Mouse (Mus musculus) CH12.LX (cell line): ENCODE results near the gene Atn1. TPM values are rescaled to one million over a fixed set of nuclear protein-coding genes. Genes with fewer than 3 reads are reported as not detected.
A peak's percentile ranks its signal among the peaks of the same experiment; 100 is the strongest.
"Not testable (repeated sequence)": the region's sequence is repeated elsewhere in the genome, so short reads cannot be mapped to it uniquely, and the experiment has no call there.

Experiments used
- DNase-seq: peaks from one replicate; pipeline ENCODE4 v3.0.0-alpha.2; 2013; ENCODE audit errors: extremely low read depth
- H3K27ac ChIP-seq: 2 replicates; pipeline ENCODE4 v1.5.1; 2012; ENCODE audit warnings: low read depth, mild to moderate bottlenecking, control low read depth, moderate library complexity; ENCODE audit not compliant: insufficient read depth
- H3K27me3 ChIP-seq: replicated peaks from 2 replicates; pipeline ENCODE3; 2012; ENCODE audit warnings: inconsistent platforms
- H3K36me3 ChIP-seq, 2 experiments: replicated peaks in 1 of 2; 2 replicates each; pipeline versions ENCODE3 to v1.6.1; 2012; ENCODE audit warnings: inconsistent platforms in 1 of 2, low read length in 1 of 2, mild to moderate bottlenecking in 1 of 2, mixed read lengths in 1 of 2, moderate library complexity in 1 of 2; ENCODE audit not compliant: control insufficient read depth in 1 of 2, insufficient read depth in 1 of 2
- H3K4me1 ChIP-seq, 2 experiments: 2 replicates each; pipeline ENCODE4 v1.6.1; 2012; ENCODE audit warnings: inconsistent platforms in 1 of 2, moderate library complexity in 1 of 2; ENCODE audit not compliant: insufficient read depth in 2 of 2, control insufficient read depth in 1 of 2
- H3K4me2 ChIP-seq: 2 replicates; pipeline ENCODE4 v1.6.1; 2012; ENCODE audit warnings: low read depth, mild to moderate bottlenecking, control low read depth; ENCODE audit not compliant: poor library complexity, insufficient read depth, severe bottlenecking
- H3K4me3 ChIP-seq, 3 experiments: fragments of 150-350 bp in 1 of 3; sonication (generic) in 1 of 3; replicated peaks in 1 of 3; 2 replicates each; pipeline versions ENCODE3 to v1.5.1; 2011 to 2012; ENCODE audit warnings: low read depth in 2 of 3, low read length in 2 of 3, mild to moderate bottlenecking in 2 of 3, moderate library complexity in 2 of 3, control low read depth in 1 of 3, improper control_type of control experiment in 1 of 3, inconsistent platforms in 1 of 3, mixed read lengths in 1 of 3; ENCODE audit not compliant: poor library complexity in 1 of 3
- H3K79me2 ChIP-seq: replicated peaks from 2 replicates; pipeline ENCODE4 v1.6.1; 2012; ENCODE audit warnings: mild to moderate bottlenecking, moderate library complexity; ENCODE audit not compliant: control insufficient read depth, poor library complexity, insufficient read depth, severe bottlenecking; ENCODE audit errors: extremely low read depth
- H3K9ac ChIP-seq: 2 replicates; pipeline ENCODE4 v1.6.1; 2012; ENCODE audit warnings: low read depth, mild to moderate bottlenecking, control low read depth, moderate library complexity; ENCODE audit not compliant: insufficient read depth
- H3K9me3 ChIP-seq: replicated peaks from 2 replicates; pipeline ENCODE3; 2012; ENCODE audit warnings: low read length, inconsistent platforms, mixed read lengths
- BHLHE40 ChIP-seq: IDR thresholded peaks from 2 replicates; pipeline ENCODE4 v1.6.1; 2011; ENCODE audit warnings: mild to moderate bottlenecking, low read depth, low read length, improper control_type of control experiment
- ELF1 ChIP-seq: IDR thresholded peaks from 2 replicates; pipeline ENCODE4 v1.6.1; 2014; ENCODE audit warnings: low read depth, mild to moderate bottlenecking, inconsistent platforms, low read length, improper control_type of control experiment
- EP300 ChIP-seq: IDR thresholded peaks from 2 replicates; pipeline ENCODE4 v1.6.1; 2011; ENCODE audit warnings: low read length, improper control_type of control experiment
- ETS1 ChIP-seq: conservative IDR thresholded peaks from 2 replicates; pipeline ENCODE4 v1.6.1; 2012; ENCODE audit warnings: low read depth, mild to moderate bottlenecking, inconsistent platforms, low read length, improper control_type of control experiment, moderate library complexity
- JUN ChIP-seq: IDR thresholded peaks from 2 replicates; pipeline ENCODE4 v1.6.1; 2011; ENCODE audit warnings: low read depth, mild to moderate bottlenecking, low read length, improper control_type of control experiment, moderate library complexity; ENCODE audit not compliant: insufficient read depth
- JUND ChIP-seq: conservative IDR thresholded peaks from 2 replicates; pipeline ENCODE4 v1.6.1; 2011; ENCODE audit warnings: low read depth, low read length, improper control_type of control experiment
- KAT2A ChIP-seq: IDR thresholded peaks from 2 replicates; pipeline ENCODE4 v1.6.1; 2012; ENCODE audit warnings: low read length, improper control_type of control experiment, inconsistent platforms; ENCODE audit not compliant: insufficient replicate concordance
- MAFK ChIP-seq: IDR thresholded peaks from 2 replicates; pipeline ENCODE4 v1.6.1; 2011; ENCODE audit warnings: low read length, improper control_type of control experiment; ENCODE audit not compliant: insufficient replicate concordance
- MAZ ChIP-seq: IDR thresholded peaks from 2 replicates; pipeline ENCODE4 v1.6.1; 2012; ENCODE audit warnings: low read depth, mild to moderate bottlenecking, inconsistent platforms, low read length, improper control_type of control experiment, moderate library complexity
- MEF2A ChIP-seq: IDR thresholded peaks from 2 replicates; pipeline ENCODE4 v1.6.1; 2014; ENCODE audit warnings: low read depth, mild to moderate bottlenecking, inconsistent platforms, low read length, improper control_type of control experiment, borderline replicate concordance
- MXI1 ChIP-seq: IDR thresholded peaks from 2 replicates; pipeline ENCODE4 v1.6.1; 2011; ENCODE audit warnings: mild to moderate bottlenecking, low read depth, low read length, improper control_type of control experiment
- NELFE ChIP-seq: IDR thresholded peaks from 2 replicates; pipeline ENCODE4 v1.6.1; 2011; ENCODE audit warnings: low read depth, low read length, improper control_type of control experiment
- POLR2A ChIP-seq: IDR thresholded peaks from 2 replicates; pipeline ENCODE4 v1.6.1; 2011; ENCODE audit warnings: low read depth, mild to moderate bottlenecking, improper control_type of control experiment, low read length
- RAD21 ChIP-seq: IDR thresholded peaks from 2 replicates; pipeline ENCODE4 v1.6.1; 2011; ENCODE audit warnings: low read depth, mild to moderate bottlenecking, low read length, improper control_type of control experiment, moderate library complexity
- TBP ChIP-seq: conservative IDR thresholded peaks from 2 replicates; pipeline ENCODE4 v1.6.1; 2011; ENCODE audit warnings: low read depth, low read length, improper control_type of control experiment
- TCF12 ChIP-seq: IDR thresholded peaks from 2 replicates; pipeline ENCODE4 v1.6.1; 2014; ENCODE audit warnings: low read depth, mild to moderate bottlenecking, inconsistent platforms, low read length, improper control_type of control experiment
- UBTF ChIP-seq: IDR thresholded peaks from 2 replicates; pipeline ENCODE4 v1.6.1; 2012; ENCODE audit warnings: low read depth, mild to moderate bottlenecking, inconsistent platforms, low read length, improper control_type of control experiment, moderate library complexity
- ZC3H11A ChIP-seq: IDR thresholded peaks from 2 replicates; pipeline ENCODE4 v1.6.1; 2012; ENCODE audit warnings: low read depth, mild to moderate bottlenecking, inconsistent platforms, low read length, improper control_type of control experiment
- ZNF384 ChIP-seq: IDR thresholded peaks from 2 replicates; pipeline ENCODE4 v1.6.1; 2012; ENCODE audit warnings: low read depth, low read length, improper control_type of control experiment, inconsistent platforms
- dilution Hi-C: fragments of 300-500 bp; cut with MboI; formaldehyde crosslinking; loops from 2 replicates; pipeline ENCODE4 v1.14.3; 2020; ENCODE audit warnings: low sequenced_read_pairs; ENCODE audit not compliant: extremely low pct_unique_long_range_greater_than_20kb, extremely low pct_ligation_motif_present
- in situ Hi-C: fragments of 300-500 bp; cut with MboI; formaldehyde crosslinking; loops from 3 replicates; pipeline ENCODE4 v1.14.3; 2019; ENCODE audit warnings: low sequenced_read_pairs, low pct_ligation_motif_present, low pct_unique_long_range_greater_than_20kb, mixed read lengths
- polyA plus RNA-seq: library from polyadenylated mRNA; unstranded; fragments of >175 nt; gene quantifications from 2 replicates; pipeline ENCODE4 v1.2.1, GENCODE M21; 2012; ENCODE audit warnings: low read depth; ENCODE audit not compliant: insufficient read length
- total RNA-seq, 2 experiments: library from RNA; depleted of rRNA; stranded (reverse); fragments of 300-350 nt in 1 of 2; fragments of >200 nt in 1 of 2; gene quantifications; 2 replicates each; pipeline ENCODE4 v1.2.3; 2012 to 2014

Gene Atn1
- total and polyA plus RNA-seq, 3 experiments, result 1.7 to 35.1 (median 4.6) TPM

DNA sequence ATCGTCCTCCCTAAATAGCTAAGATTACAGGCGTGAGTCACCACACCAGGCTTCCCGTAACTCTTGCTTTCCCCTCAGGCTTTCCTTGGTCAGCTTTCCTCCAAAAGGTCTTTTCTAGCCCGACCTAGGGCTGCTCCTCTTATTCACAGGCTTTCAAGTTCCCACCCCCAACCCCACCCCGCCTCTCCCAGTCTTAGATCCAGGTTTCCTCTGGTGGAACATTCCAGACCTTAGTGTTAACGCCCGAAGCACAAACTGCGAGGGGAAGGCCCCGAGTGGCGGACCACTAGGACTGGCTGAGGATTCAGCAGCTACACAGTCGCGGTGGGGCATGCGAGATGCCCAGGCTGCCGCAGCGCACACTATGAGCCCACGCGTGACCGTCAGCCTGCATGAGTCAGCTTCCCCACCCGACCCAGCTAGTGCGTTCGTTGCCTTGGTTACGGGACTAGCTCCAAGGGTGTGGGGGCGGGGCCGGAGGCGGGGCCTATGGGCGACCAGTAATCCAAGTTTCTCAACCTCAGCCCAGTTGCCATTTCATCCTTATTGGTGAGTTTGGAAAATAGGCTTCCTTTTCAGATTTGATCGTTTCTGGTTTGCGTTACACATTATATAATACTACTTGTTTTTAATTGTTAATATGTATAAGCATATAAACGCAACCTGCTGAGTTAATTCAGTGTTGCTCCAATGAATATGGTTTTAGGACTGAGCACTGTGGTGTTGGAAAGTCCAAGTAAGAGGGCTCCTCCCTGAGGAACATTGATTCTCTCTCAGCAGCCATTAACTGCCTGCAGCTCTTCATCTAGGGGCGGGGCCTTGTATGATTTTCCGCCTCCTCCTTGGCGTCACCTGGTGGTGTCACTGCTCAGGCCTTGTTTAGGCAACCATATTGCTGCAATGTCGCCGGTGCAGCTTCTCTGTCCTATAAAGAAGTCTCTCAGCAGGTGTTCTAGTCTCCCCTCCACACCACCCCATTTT lies 49.3 kb upstream of the Atn1 start (continued):
- TF ChIP-seq MXI1 (peak; percentile 89), MEF2A (no peak), POLR2A (peak; percentile 53), ETS1 (0 out of 2 replicates have a peak, but pooled peaks have one; percentile 45), NELFE (0 out of 2 replicates have a peak, but pooled peaks have one; percentile 31), KAT2A (no peak), TBP (peak; percentile 54; the same call in 1 of the 2 replicates), ELF1 (peak; percentile 6; the same call in 1 of the 2 replicates), TCF12 (no peak; the same call in 1 of the 2 replicates), EP300 (no peak), JUND (no peak), ZNF384 (no peak), MAZ (no peak), BHLHE40 (peak; percentile 89), MAFK (no peak), ZC3H11A (no peak), RAD21 (no peak), UBTF (no peak)
- TF ChIP-seq, all 38 proteins: peak for 15

DNA sequence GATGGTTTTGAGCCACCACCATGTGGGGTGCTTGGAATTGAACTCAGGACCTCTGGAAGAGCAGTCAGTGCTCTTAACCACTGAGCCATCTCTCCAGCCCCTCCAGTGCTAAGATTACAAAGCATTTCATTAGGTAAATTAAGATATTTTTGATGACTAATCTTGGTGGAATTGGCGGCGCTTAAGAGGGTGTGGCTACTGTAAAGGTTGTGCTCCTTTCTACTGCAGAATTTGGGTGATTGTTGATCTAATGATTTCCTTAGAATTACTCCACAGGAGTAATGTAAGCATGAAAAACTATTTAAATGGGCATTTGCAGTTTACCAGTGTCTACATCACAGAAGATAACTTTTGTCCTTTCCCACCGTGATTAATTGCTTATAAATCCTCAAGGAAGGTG lies 48.0 kb upstream of the Atn1 start:
- Histone ChIP-seq H3K4me3 (no peak overlapping the region), H3K27ac (no peak overlapping the region), H3K9me3 (peaks cover 4% of the 10 kb centered on the region), H3K36me3 (peaks cover 0 to 21% of the 10 kb centered on the region in 2 experiments), H3K4me1 (peaks cover 3 to 25% of the 10 kb centered on the region in 2 experiments; a peak in 2 of 4 replicates), H3K9ac (no peak overlapping the region), H3K79me2 (no peaks in the 10 kb centered on the region), H3K27me3 (no peaks in the 10 kb centered on the region), H3K4me2 (no peak overlapping the region)
- no peak for DNase-seq
- in situ Hi-C loops, result no loop called here
- TF ChIP-seq JUN (no peak), POLR2A (no peak)
- dilution Hi-C loops, result no loop called here

DNA sequence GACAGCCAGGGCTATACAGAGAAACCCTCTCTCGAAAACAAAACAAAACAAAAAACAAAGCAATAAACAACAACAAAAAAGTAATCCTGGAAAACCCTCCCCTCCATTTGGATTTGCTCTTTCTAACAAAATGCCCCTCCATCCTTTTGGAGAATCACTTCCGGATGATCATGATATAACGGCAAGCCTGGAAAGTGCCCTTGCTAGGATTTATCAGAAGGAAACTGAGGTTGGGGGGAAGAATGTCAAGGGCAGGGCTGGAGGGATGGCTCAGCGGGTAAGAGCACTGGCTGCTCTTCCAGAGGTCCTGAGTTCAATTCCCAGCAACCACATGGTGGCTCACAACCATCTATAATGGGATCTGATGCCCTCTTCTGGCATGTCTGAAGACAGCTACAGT lies 47.4 kb upstream of the Atn1 start:
- H3K9ac ChIP-seq, in situ Hi-C loops, H3K9me3 ChIP-seq, H3K4me3 ChIP-seq, H3K27ac ChIP-seq, dilution Hi-C loops, H3K79me2 ChIP-seq, H3K4me2 ChIP-seq, DNase-seq, H3K27me3 ChIP-seq: not testable (repeated sequence)
- H3K4me1 ChIP-seq, result peaks cover 3 to 21% of the 10 kb centered on the region in 2 experiments; a peak in 2 of 4 replicates
- H3K36me3 ChIP-seq, result peaks cover 0 to 14% of the 10 kb centered on the region in 2 experiments
